Mouse (Mus musculus) adrenal gland, adult (tissue): ENCODE results near the gene Car6.

Experiments used
- DNase-seq, 2 experiments: peaks; one replicate each; pipeline ENCODE4 v3.0.0; 2022 to 2023; ENCODE audit warnings: low spot score in 1 of 2; ENCODE audit not compliant: inconsistent age in 2 of 2

Gene Car6

GRCm38 (mm10) chr4:150138084-150138543, 63.0 kb downstream of the Car6 start:
- DNase-seq = peak; percentile 91 to 96

DNA sequence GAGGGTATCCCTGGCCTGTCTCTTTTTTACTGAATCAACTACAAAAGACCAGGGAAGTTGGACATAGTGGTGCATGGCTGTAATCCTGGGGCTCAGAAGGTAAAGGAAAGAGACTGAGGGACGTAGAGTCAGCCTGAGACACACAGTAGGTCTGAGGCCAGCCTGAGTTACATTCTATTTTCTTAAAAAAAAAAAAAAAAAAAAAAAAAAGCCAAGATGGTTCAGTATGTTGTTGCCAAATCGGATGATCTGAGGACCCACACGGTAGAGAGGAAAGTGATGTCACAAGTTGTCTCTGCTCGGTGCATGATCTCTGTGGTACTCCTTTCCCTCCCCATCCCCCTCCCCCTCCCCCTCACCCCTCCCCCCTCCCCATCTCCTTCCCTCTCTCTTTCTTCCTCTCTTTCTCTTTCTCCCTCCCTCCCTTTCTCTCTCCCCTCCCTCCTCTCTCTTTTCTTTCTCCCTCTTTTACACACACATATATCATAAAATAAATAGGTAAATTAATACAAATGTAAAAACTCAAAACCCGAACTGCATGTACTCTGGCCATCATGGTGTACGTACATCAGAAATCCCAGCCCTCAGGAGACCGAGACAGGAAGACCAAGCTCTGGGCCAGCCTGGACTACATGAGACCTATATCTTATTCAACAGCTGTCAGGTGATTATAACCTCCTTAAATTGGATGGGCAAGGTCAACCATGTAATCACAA, 63.6 kb downstream of the Car6 start:
- no peak for DNase-seq
